Mouse (Mus musculus) large intestine, adult 2 months (tissue): ENCODE results near the gene Has3. TPM values are rescaled to one million over a fixed set of nuclear protein-coding genes. Genes with fewer than 3 reads are reported as not detected.
"Not testable (repeated sequence)": the region's sequence is repeated elsewhere in the genome, so short reads cannot be mapped to it uniquely, and the experiment has no call there.

ENCODE experiments used
- DNase-seq: peaks from one replicate; pipeline ENCODE4 v3.0.0-alpha.2; 2012; ENCODE audit warnings: low read depth, low spot score
- WGBS: fragments of 180-500 bp; shearing (Covaris S2); methylation state at CpG from one replicate; pipeline ENCODE4 v1.1.7; 2018; 5-methylcytosine and 5-hydroxymethylcytosine counted together
- polyA plus RNA-seq: library from polyadenylated mRNA; depleted of rRNA; stranded (reverse); fragments of >200 nt; gene quantifications from 2 replicates; pipeline ENCODE4 v1.2.3, GENCODE M21; 2012; rRNA removed

The Has3 gene
- polyA plus RNA-seq, 1 experiment = 0.25 TPM

DNA sequence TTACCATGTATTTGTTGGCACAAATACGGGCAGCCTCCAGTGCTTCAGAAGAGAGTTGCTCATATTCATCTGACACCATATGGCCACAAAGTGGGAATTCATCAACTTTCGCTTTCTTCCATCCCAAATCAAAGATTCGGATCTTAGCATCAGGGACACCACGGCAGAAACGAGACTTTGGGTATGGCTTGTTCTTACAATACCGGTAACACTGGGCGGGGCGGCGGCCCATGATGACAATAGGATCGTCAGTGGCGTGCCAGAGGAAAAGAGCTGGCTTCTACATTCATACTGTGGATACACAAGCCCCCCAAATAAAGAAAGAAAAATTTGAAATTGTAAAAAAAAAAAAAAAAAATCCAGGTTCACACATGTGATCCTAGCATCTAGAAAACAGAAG lies 58.1 kb downstream of the Has3 start:
- WGBS = 93% methylated on average over 11 of the region's 11 CpGs
- not testable (repeated sequence) for DNase-seq

DNA sequence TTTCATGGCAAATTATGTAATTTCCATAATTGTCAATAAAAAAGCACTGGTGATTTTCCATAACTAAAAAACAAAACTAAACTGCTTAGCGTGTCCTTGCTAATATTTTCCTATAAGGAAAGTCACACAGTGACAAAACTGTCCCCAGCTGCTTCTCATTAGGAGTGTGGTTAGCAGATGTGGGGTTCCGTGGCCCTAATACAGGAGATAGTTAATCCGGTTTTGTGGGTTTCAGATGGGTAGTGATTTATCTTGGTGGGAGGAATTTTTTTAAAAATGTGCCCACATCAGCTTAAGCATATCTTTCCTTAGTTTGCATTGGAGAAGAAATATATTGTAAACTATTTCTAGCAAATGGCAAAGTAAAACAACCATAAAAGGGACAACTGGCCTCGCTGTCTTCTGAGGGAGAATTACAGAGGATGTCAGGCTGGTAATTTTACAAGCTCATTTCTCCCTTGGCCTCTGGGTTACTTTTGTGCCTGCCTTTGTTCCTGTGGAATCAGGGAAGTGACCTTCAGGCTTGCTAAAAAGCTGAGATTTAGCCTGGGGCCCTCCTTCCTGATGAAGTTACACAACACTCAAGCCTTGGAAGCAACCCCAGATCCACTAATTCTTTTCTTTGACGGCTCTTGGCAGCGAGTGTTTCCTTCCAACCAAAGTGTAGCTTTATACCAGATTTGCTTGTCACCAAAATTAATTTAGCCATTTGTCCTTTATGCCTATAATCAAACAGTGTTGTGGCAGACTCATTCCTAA lies 59.3 kb downstream of the Has3 start:
- 29% methylated on average over 6 of the region's 6 CpGs for WGBS
- no peak for DNase-seq

DNA sequence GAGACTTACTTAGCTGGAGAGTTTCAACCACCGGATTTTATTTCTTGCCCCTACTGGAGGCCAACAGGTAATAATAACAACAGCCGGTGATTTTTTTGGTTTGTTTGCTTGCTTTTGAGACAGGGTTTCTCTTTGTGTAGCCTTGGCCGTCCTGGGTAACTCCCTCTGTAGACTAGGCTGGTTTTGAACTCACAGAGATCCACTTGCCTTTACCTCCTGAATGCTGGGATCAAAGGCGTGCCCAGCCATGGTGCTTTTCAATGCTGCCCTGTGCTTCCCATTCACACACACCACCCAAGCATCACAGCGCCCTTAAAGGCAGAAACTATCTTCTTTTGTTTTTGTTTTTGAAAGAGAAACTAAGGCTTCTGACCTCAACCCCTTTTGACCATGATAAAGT lies 59.9 kb downstream of the Has3 start:
- WGBS = 71% methylated on average over 5 of the region's 5 CpGs
- no peak for DNase-seq

DNA sequence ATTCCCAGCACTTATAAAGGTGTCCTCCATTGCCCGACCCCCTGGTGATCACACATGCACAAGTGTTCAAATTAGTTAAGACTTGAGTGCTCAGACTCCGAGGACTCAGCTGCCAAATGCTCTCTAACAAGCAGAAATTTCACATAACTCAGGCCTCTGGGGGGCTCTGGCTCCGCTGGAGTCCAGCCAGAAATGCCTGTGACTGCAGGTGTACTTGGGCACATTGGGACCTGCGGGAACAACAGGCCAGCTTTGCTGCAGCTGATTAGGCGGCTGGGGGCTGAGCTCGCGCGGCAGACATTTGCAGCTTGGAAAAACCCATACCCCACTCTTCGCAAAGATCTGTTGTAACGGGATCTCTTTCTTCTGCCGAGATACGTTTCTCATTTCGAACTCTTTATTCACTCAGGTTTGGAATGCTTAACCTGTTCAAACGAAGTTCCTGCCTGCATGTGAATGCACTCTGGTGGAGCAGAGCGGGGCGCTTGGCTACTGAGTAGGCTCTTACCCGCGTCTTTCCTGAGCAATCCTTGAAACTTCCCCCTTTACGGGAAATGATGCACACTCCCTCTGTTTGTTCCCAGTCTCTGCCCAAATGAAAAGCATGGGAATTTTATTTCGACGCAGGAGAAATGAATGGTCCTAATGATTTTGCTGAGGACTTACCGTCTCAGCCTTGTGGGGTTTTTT lies 62.5 kb downstream of the Has3 start:
- DNase-seq = no peak
- 56% methylated on average over 22 of the region's 22 CpGs for WGBS

DNA sequence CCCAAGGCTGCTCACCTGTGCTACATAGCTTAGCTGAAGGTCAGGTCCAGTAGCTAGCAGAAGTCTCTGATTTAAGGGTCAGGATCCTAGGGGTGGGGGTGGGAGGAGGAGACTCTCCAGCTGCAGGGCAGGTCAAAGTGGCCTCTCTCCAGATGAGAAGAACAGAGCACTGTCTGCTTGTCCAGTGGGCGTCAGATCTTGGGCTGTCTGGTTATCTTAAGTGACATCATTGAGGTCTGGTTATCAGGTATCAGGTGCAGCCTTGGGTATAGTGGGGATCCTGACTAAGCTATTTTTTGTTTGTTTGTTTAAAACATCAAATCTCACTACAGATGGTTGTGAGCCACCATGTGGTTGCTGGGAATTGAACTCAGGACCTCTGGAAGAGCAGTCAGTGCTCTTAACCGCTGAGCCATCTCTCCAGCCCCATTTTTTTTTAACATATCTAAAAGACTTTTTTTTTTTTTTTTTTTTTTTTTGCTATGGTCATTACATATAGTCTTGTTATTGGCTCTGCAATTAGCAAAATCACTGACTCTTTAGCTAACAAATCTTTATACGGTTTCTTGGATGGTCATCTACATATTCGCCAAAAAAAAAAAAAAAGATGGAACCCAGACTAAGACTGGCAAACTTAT lies 63.6 kb downstream of the Has3 start:
- WGBS = 89% methylated on average over 4 of the region's 4 CpGs
- DNase-seq = no peak

Other genes with a start within 250 kb of the Has3 start
- gene Tango6, start 187.2 kb upstream of the Has3 start, polyA plus RNA-seq = 1.8 and 2.8 TPM in 2 replicates
- gene Utp4, start 23.4 kb downstream of the Has3 start, polyA plus RNA-seq = 17.1 and 20.3 TPM in 2 replicates
- gene Sntb2, start 65.5 kb downstream of the Has3 start, polyA plus RNA-seq = 2.2 and 3.9 TPM in 2 replicates
- 24.0 and 25.8 TPM in 2 replicates for gene Vps4a, start 161.0 kb downstream of the Has3 start, polyA plus RNA-seq
- gene Pdf, start 178.4 kb downstream of the Has3 start, polyA plus RNA-seq = 18.0 and 21.9 TPM in 2 replicates
- gene Cog8, start 186.4 kb downstream of the Has3 start, polyA plus RNA-seq = 28.5 and 33.1 TPM in 2 replicates
- gene Nip7, start 186.6 kb downstream of the Has3 start, polyA plus RNA-seq = 28.4 and 31.3 TPM in 2 replicates
- 7.5 and 18.0 TPM in 2 replicates for gene Tmed6, start 195.4 kb downstream of the Has3 start, polyA plus RNA-seq
- 7.6 and 9.6 TPM in 2 replicates for gene Terf2, start 226.3 kb downstream of the Has3 start, polyA plus RNA-seq